19 mouse cellular contexts compared by ENCODE assay signal in the genomic region with DNA sequence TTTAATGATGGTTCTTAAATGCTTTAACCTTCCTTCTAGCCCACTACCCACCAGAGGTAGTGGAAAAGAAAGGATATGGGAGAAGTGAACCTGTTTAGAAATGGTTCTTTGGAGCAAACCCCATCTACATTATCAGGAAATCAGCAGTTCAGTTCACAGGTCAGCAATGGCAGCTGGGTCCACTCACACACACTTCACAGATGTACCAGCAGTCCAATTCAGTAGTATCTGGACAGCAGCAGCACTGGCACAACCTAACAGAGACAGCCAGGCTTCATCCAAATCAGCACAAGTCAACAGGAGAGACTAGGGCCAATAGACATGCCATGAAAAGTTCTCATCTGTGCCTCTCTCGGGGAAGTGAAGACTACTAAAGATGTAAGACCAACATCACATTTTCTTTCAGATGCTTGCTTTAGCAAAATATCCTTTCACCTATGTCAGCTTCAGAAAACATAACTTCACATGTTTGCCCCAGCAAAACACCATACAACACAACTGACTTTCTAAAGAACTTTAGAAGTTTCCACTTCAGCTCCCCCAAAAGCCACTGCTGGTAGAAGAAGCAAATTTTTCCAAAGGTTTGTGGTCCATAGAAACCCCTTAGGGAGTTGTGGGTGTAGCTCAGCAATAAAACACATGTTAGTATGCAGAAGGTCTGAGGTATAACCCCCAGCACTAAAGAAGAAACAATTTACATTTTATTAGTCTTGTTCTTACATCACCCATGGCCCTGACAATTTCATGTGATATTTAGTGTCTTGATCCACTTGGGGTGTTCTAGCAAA.
"Had no signal": no experiment of that assay in that cellular context is flagged by ENCODE, and none has a peak within 500 bp of the region (broad histone marks: within the 10 kb centered on the region; RNA-seq: fewer than 3 reads in every experiment).

No protein-coding gene starts in this region.

- DNase-seq: kidney, adult 2 months; kidney, postnatal 25 days; layer of hippocampus, adult 9-11 months; liver, embryonic 13.5 days; retina, postnatal 1 day; right cerebral cortex, postnatal 25 days; spleen, adult 18-20 months; thymus, postnatal 25 days had no signal

- H3K27me3 ChIP-seq: liver, embryonic 13.5 days; lung, embryonic 15.5 days; midbrain, embryonic 12.5 days; midbrain, embryonic 15.5 days; neural tube, embryonic 12.5 days; neural tube, embryonic 15.5 days; stomach, embryonic 15.5 days had no signal

- ATAC-seq: intestine, postnatal 0 days; midbrain, embryonic 15.5 days had no signal

- H3K4me1 ChIP-seq: liver, embryonic 13.5 days; lung, embryonic 15.5 days; midbrain, embryonic 15.5 days; neural tube, embryonic 12.5 days; neural tube, embryonic 15.5 days had no signal

- H3K9ac ChIP-seq: liver, embryonic 13.5 days; lung, embryonic 15.5 days; midbrain, embryonic 12.5 days; midbrain, embryonic 15.5 days; neural tube, embryonic 12.5 days; neural tube, embryonic 15.5 days; stomach, embryonic 15.5 days had no signal

- H3K4me3 ChIP-seq: layer of hippocampus, adult 2 months; left cerebral cortex, adult 2 months; liver, embryonic 13.5 days; lung, embryonic 15.5 days; midbrain, embryonic 12.5 days; midbrain, embryonic 15.5 days; neural tube, embryonic 12.5 days; neural tube, embryonic 15.5 days; stomach, embryonic 15.5 days had no signal

- H3K27ac ChIP-seq: kidney, postnatal 0 days; layer of hippocampus, adult 2 months; left cerebral cortex, adult 2 months; liver, embryonic 13.5 days; lung, embryonic 15.5 days; macrophage; midbrain, embryonic 12.5 days; midbrain, embryonic 15.5 days; neural tube, embryonic 12.5 days; neural tube, embryonic 15.5 days; stomach, embryonic 15.5 days had no signal

- H3K4me2 ChIP-seq: liver, embryonic 13.5 days; lung, embryonic 15.5 days; midbrain, embryonic 12.5 days; midbrain, embryonic 15.5 days; neural tube, embryonic 12.5 days; neural tube, embryonic 15.5 days; stomach, embryonic 15.5 days had no signal

- H3K36me3 ChIP-seq: liver, embryonic 13.5 days; lung, embryonic 15.5 days; midbrain, embryonic 12.5 days; midbrain, embryonic 15.5 days; neural tube, embryonic 12.5 days; neural tube, embryonic 15.5 days; stomach, embryonic 15.5 days had no signal

- H3K9me3 ChIP-seq: liver, embryonic 13.5 days; lung, embryonic 15.5 days; midbrain, embryonic 12.5 days; midbrain, embryonic 15.5 days; neural tube, embryonic 12.5 days; neural tube, embryonic 15.5 days; stomach, embryonic 15.5 days had no signal
